Mouse (Mus musculus): ENCODE results near the gene Ucp3.

GRCm38 (mm10) chr7:100530766-100531165 is 58.0 kb downstream of the Ucp3 start:
- TF ChIP-seq CTCF (IDR thresholded peaks at IDR 0.05; ENCODE audit: low read depth, low read length) (no peak), EP300 (IDR thresholded peaks at IDR 0.05; ENCODE audit: insufficient read depth, low read depth, low read length) (no peak), POLR2A (IDR thresholded peaks at IDR 0.05; ENCODE audit: insufficient read depth, low read length) (no peak)
